Mouse (Mus musculus) large intestine, adult 2 months (tissue): ENCODE results near the gene Zfp800. TPM values are rescaled to one million over a fixed set of nuclear protein-coding genes. Genes with fewer than 3 reads are reported as not detected.

ENCODE experiments used
- DNase-seq: peaks from one replicate; pipeline ENCODE4 v3.0.0-alpha.2; 2012; ENCODE audit warnings: low read depth, low spot score
- WGBS: fragments of 180-500 bp; shearing (Covaris S2); methylation state at CpG from one replicate; pipeline ENCODE4 v1.1.7; 2018; 5-methylcytosine and 5-hydroxymethylcytosine counted together
- polyA plus RNA-seq: library from polyadenylated mRNA; depleted of rRNA; stranded (reverse); fragments of >200 nt; gene quantifications from 2 replicates; pipeline ENCODE4 v1.2.3, GENCODE M21; 2012; rRNA removed

Gene Zfp800
- polyA plus RNA-seq = 1.3 and 3.8 TPM in 2 replicates

GRCm38 (mm10) chr6:28397681-28398203 is at the start of gene Zfp800:
Gene Zfp800 (minus strand): TSS chr6:28398005.
- 4% methylated on average over 33 of the region's 33 CpGs for WGBS
- no peak for DNase-seq

- 64% methylated on average over 6 of the region's 6 CpGs for WGBS
- no peak for DNase-seq
Measured at GRCm38 (mm10) chr6:28431538-28431855, 33.7 kb upstream of the Zfp800 start.

- DNase-seq = no peak
- 67% methylated on average over 10 of the region's 10 CpGs for WGBS
Measured at GRCm38 (mm10) chr6:28430795-28431537, 33.2 kb upstream of the Zfp800 start.

GRCm38 (mm10) chr6:28429870-28430269 is 32.1 kb upstream of the Zfp800 start:
- 88% methylated on average over 11 of the region's 11 CpGs for WGBS
- no peak for DNase-seq

GRCm38 (mm10) chr6:28428290-28428689 is 30.5 kb upstream of the Zfp800 start, which contains the start of gene Gcc1:
Gene Gcc1 (minus strand): TSS chr6:28428390.
- 83% methylated on average over 3 of the region's 3 CpGs for WGBS
- no peak for DNase-seq

GRCm38 (mm10) chr6:28427096-28427839 is 29.5 kb upstream of the Zfp800 start, which contains the start of gene Fscn3:
Gene Fscn3 (plus strand): TSS chr6:28427789.
- WGBS = 76% methylated on average over 3 of the region's 3 CpGs
- DNase-seq = no peak

- 72% methylated on average over 6 of the region's 6 CpGs for WGBS
Measured at GRCm38 (mm10) chr6:28425019-28425418, 27.2 kb upstream of the Zfp800 start.

GRCm38 (mm10) chr6:28423767-28424695 is 26.2 kb upstream of the Zfp800 start:
- no peak for DNase-seq
- 10% methylated on average over 46 of the region's 46 CpGs for WGBS

More at GRCm38 (mm10) chr6:28425019-28425418, 27.2 kb upstream of the Zfp800 start:
- no peak for DNase-seq

GRCm38 (mm10) chr6:28423313-28423712 is 25.5 kb upstream of the Zfp800 start, which contains the start of gene Arf5:
Gene Arf5 (plus strand): TSS chr6:28423560.
- WGBS = 2% methylated on average over 40 of the region's 42 CpGs
- DNase-seq = peak; percentile 63

GRCm38 (mm10) chr6:28422651-28423290 is 25.0 kb upstream of the Zfp800 start:
- 59% methylated on average over 15 of the region's 15 CpGs for WGBS
- DNase-seq = no peak

- under 1% methylated on average over 27 of the region's 27 CpGs for WGBS
- DNase-seq = peak; percentile 93
Measured at GRCm38 (mm10) chr6:28421469-28422000, 23.7 kb upstream of the Zfp800 start.

- WGBS = 9% methylated on average over 13 of the region's 13 CpGs
- no peak for DNase-seq
Measured at GRCm38 (mm10) chr6:28420865-28421264, 23.1 kb upstream of the Zfp800 start.

- WGBS = 63% methylated on average over 17 of the region's 17 CpGs
- no peak for DNase-seq
Measured at GRCm38 (mm10) chr6:28420361-28420760, 22.6 kb upstream of the Zfp800 start.

GRCm38 (mm10) chr6:28419673-28420072 is 21.9 kb upstream of the Zfp800 start:
- no peak for DNase-seq
- 34% methylated on average over 2 of the region's 2 CpGs for WGBS

- no peak for DNase-seq
- whole genome bisulfite sequencing = 71% methylated on average over 14 of the region's 14 CpGs
Measured at GRCm38 (mm10) chr6:28418449-28418848, 20.6 kb upstream of the Zfp800 start.

GRCm38 (mm10) chr6:28416981-28417380 is 19.2 kb upstream of the Zfp800 start:
- no peak for DNase-seq
- 58% methylated on average over 4 of the region's 4 CpGs for WGBS

- WGBS = 70% methylated on average over 2 of the region's 2 CpGs
- DNase-seq = no peak
Measured at GRCm38 (mm10) chr6:28411236-28411635, 13.4 kb upstream of the Zfp800 start.

- DNase-seq = no peak
- WGBS = 80% methylated on average over 9 of the region's 9 CpGs
Measured at GRCm38 (mm10) chr6:28410053-28410452, 12.2 kb upstream of the Zfp800 start.

GRCm38 (mm10) chr6:28399791-28400190 is 2.0 kb upstream of the Zfp800 start:
- 91% methylated on average over 4 of the region's 4 CpGs for WGBS
- no peak for DNase-seq
